Mouse (Mus musculus) MEL (cell line): Measurements from ENCODE around the gene Kctd13. TPM values are rescaled to one million over a fixed set of nuclear protein-coding genes. Genes with fewer than 3 reads are reported as not detected.

Experiments used
- DNase-seq: peaks from one replicate; pipeline ENCODE4 v3.0.0; 2011; ENCODE audit warnings: low read depth, low spot score
- H3K27ac ChIP-seq: 2 replicates; pipeline ENCODE4 v1.5.1; 2012; ENCODE audit warnings: low read depth, mild to moderate bottlenecking, control low read depth, low read length, moderate library complexity; ENCODE audit not compliant: control insufficient read depth
- H3K27me3 ChIP-seq, 2 experiments: fragments of 150-350 bp in 1 of 2; sonication (generic) in 1 of 2; 2 replicates each; pipeline ENCODE4 v1.6.1; 2012; ENCODE audit warnings: low read length in 2 of 2, mild to moderate bottlenecking in 2 of 2, improper control_type of control experiment in 1 of 2, moderate library complexity in 1 of 2; ENCODE audit not compliant: insufficient read depth in 2 of 2, control insufficient read depth in 1 of 2
- H3K36me3 ChIP-seq, 2 experiments: 2 replicates each; pipeline ENCODE4 v1.6.1; 2012 to 2014; ENCODE audit warnings: low read length in 2 of 2, improper control_type of control experiment in 1 of 2, inconsistent platforms in 1 of 2, mild to moderate bottlenecking in 1 of 2; ENCODE audit not compliant: insufficient read depth in 2 of 2, control insufficient read depth in 1 of 2
- H3K4me1 ChIP-seq, 2 experiments: fragments of 150-350 bp in 1 of 2; sonication (generic) in 1 of 2; 2 replicates each; pipeline ENCODE4 v1.6.1; 2012; ENCODE audit warnings: low read length in 2 of 2, improper control_type of control experiment in 1 of 2, mild to moderate bottlenecking in 1 of 2; ENCODE audit not compliant: insufficient read depth in 2 of 2, control insufficient read depth in 1 of 2
- H3K4me3 ChIP-seq, 2 experiments: fragments of 150-350 bp in 1 of 2; sonication (generic) in 1 of 2; 2 replicates each; pipeline ENCODE4 v1.5.1; 2012; ENCODE audit warnings: low read depth in 2 of 2, low read length in 2 of 2, mild to moderate bottlenecking in 2 of 2, moderate library complexity in 2 of 2, control low read depth in 1 of 2, improper control_type of control experiment in 1 of 2; ENCODE audit not compliant: control insufficient read depth in 1 of 2, insufficient read depth in 1 of 2
- H3K79me2 ChIP-seq: 2 replicates; pipeline ENCODE4 v1.6.1; 2012; ENCODE audit warnings: mild to moderate bottlenecking, low read length, moderate library complexity; ENCODE audit not compliant: control insufficient read depth, poor library complexity, insufficient read depth
- H3K9ac ChIP-seq: 2 replicates; pipeline ENCODE4 v1.6.1; 2012; ENCODE audit warnings: low read depth, mild to moderate bottlenecking, control low read depth, low read length, moderate library complexity; ENCODE audit not compliant: control insufficient read depth, poor library complexity, severe bottlenecking
- H3K9me3 ChIP-seq: fragments of 150-350 bp; sonication (generic); replicated peaks from 2 replicates; pipeline ENCODE4 v1.6.1; 2012; ENCODE audit warnings: mild to moderate bottlenecking, low read length, improper control_type of control experiment, moderate library complexity; ENCODE audit not compliant: insufficient read depth
- ELF1 ChIP-seq: IDR thresholded peaks from 2 replicates; pipeline ENCODE4 v1.6.1; 2014; ENCODE audit warnings: low read depth, mild to moderate bottlenecking, inconsistent platforms, low read length, improper control_type of control experiment, moderate library complexity
- GABPA ChIP-seq: IDR thresholded peaks from 2 replicates; pipeline ENCODE4 v1.6.1; 2012; ENCODE audit warnings: low read depth, mild to moderate bottlenecking, inconsistent platforms, low read length, improper control_type of control experiment, moderate library complexity
- GATA1 ChIP-seq: IDR thresholded peaks from 2 replicates; pipeline ENCODE4 v1.6.1; 2011; ENCODE audit warnings: low read depth, low read length, improper control_type of control experiment
- HCFC1 ChIP-seq: IDR thresholded peaks from 2 replicates; pipeline ENCODE4 v1.6.1; 2012; ENCODE audit warnings: low read depth, mild to moderate bottlenecking, inconsistent platforms, low read length, improper control_type of control experiment, moderate library complexity
- MEF2A ChIP-seq: IDR thresholded peaks from 2 replicates; pipeline ENCODE4 v1.6.1; 2014; ENCODE audit warnings: low read depth, mild to moderate bottlenecking, inconsistent platforms, low read length, improper control_type of control experiment; ENCODE audit not compliant: poor library complexity, insufficient replicate concordance, severe bottlenecking; ENCODE audit errors: extremely low read depth
- MXI1 ChIP-seq: IDR thresholded peaks from 2 replicates; pipeline ENCODE4 v1.6.1; 2011; ENCODE audit warnings: mild to moderate bottlenecking, low read depth, low read length, improper control_type of control experiment
- POLR2A ChIP-seq, 2 experiments: IDR thresholded peaks; 2 replicates each; pipeline ENCODE4 v1.6.1; 2011 to 2012; ENCODE audit warnings: low read length in 2 of 2, mild to moderate bottlenecking in 2 of 2, control low read depth in 1 of 2, improper control_type of control experiment in 1 of 2, low read depth in 1 of 2, moderate library complexity in 1 of 2; ENCODE audit not compliant: control insufficient read depth in 1 of 2, insufficient read depth in 1 of 2, poor library complexity in 1 of 2
- POLR2AphosphoS2 ChIP-seq: IDR thresholded peaks from 2 replicates; pipeline ENCODE4 v1.6.1; 2011; ENCODE audit warnings: low read length, improper control_type of control experiment
- RAD21 ChIP-seq: IDR thresholded peaks from 2 replicates; pipeline ENCODE4 v1.6.1; 2011; ENCODE audit warnings: mild to moderate bottlenecking, low read depth, low read length, improper control_type of control experiment
- SIN3A ChIP-seq: IDR thresholded peaks from 2 replicates; pipeline ENCODE4 v1.6.1; 2012; ENCODE audit warnings: low read length, improper control_type of control experiment, inconsistent platforms
- SMC3 ChIP-seq: IDR thresholded peaks from 2 replicates; pipeline ENCODE4 v1.6.1; 2011; ENCODE audit warnings: low read depth, low read length, improper control_type of control experiment
- TAL1 ChIP-seq: IDR thresholded peaks from 2 replicates; pipeline ENCODE4 v1.6.1; 2012; ENCODE audit warnings: mild to moderate bottlenecking, inconsistent platforms, low read length, moderate library complexity, mixed read lengths
- UBTF ChIP-seq: IDR thresholded peaks from 2 replicates; pipeline ENCODE4 v1.6.1; 2012; ENCODE audit warnings: low read depth, mild to moderate bottlenecking, inconsistent platforms, low read length, improper control_type of control experiment, moderate library complexity, borderline replicate concordance; ENCODE audit not compliant: insufficient read depth
- USF1 ChIP-seq: IDR thresholded peaks from 2 replicates; pipeline ENCODE4 v1.6.1; 2014; ENCODE audit warnings: low read depth, mild to moderate bottlenecking, inconsistent platforms, low read length, improper control_type of control experiment, moderate library complexity
- USF2 ChIP-seq, 2 experiments: IDR thresholded peaks; 2 replicates each; pipeline ENCODE4 v1.6.1; 2011 to 2012; ENCODE audit warnings: improper control_type of control experiment in 2 of 2, low read length in 2 of 2, borderline replicate concordance in 1 of 2, inconsistent platforms in 1 of 2, low read depth in 1 of 2, mild to moderate bottlenecking in 1 of 2; ENCODE audit not compliant: insufficient read depth in 1 of 2
- polyA plus RNA-seq, 2 experiments: library from polyadenylated mRNA; stranded (reverse) in 1 of 2; unstranded in 1 of 2; fragments of >175 nt in 1 of 2; fragments of >200 nt in 1 of 2; gene quantifications; 2 replicates each; pipeline versions ENCODE4 v1.2.1 to v1.2.4; 2012; ENCODE audit warnings: low replicate concordance in 2 of 2, low read depth in 1 of 2; ENCODE audit not compliant: insufficient read length in 2 of 2, insufficient read depth in 1 of 2, missing spikeins in 1 of 2
- total RNA-seq: library from RNA; depleted of rRNA; stranded (reverse); fragments of 300-350 nt; gene quantifications from 2 replicates; pipeline ENCODE4 v1.2.3, GENCODE M21; 2012

Kctd13 gene
- total and polyA plus RNA-seq, 3 experiments = 17.7 to 26.2 TPM; not detected in 1

GRCm38 (mm10) chr7:126981601-126982000 lies 52.9 kb downstream of the Kctd13 start:
- H3K4me3 ChIP-seq = no peak overlapping the region
- H3K4me1 ChIP-seq = peaks cover 0 to 17% of the 10 kb centered on the region in 2 experiments; a peak in 2 of 4 replicates
- peak; percentile 29 for DNase-seq
- no peak overlapping the region for H3K27ac ChIP-seq
- no peaks in the 10 kb centered on the region for H3K27me3 ChIP-seq
- TF ChIP-seq GABPA = no peak
- TF ChIP-seq SMC3 = no peak
- no peak for TF ChIP-seq HCFC1
- no peak for TF ChIP-seq RAD21
- no peak for TF ChIP-seq USF1
- no peak; a peak in 1 of 4 replicates for TF ChIP-seq POLR2A (IDR thresholded peaks at IDR 0.05; ENCODE audit: control insufficient read depth in 1 of 2, insufficient read depth in 1 of 2, low read depth in 1 of 2, low read length in 2 of 2, poor library complexity in 1 of 2)
- TF ChIP-seq POLR2AphosphoS2 = no peak
- TF ChIP-seq TAL1 = no peak
- no peak for TF ChIP-seq SIN3A
- TF ChIP-seq USF2 (IDR thresholded peaks at IDR 0.05; ENCODE audit: borderline replicate concordance in 1 of 2, insufficient read depth in 1 of 2, low read depth in 1 of 2, low read length in 2 of 2) = no peak
- no peak for TF ChIP-seq MEF2A
- no peak for TF ChIP-seq UBTF
- TF ChIP-seq ELF1 = no peak
- H3K9ac ChIP-seq = no peak overlapping the region
- peaks cover 0 to 12% of the 10 kb centered on the region in 2 experiments; a peak in 2 of 4 replicates for H3K36me3 ChIP-seq
- H3K9me3 ChIP-seq = no peaks in the 10 kb centered on the region
- H3K79me2 ChIP-seq = peaks cover 8% of the 10 kb centered on the region

GRCm38 (mm10) chr7:126982054-126982453 lies 53.4 kb downstream of the Kctd13 start:
- peaks cover 4% of the 10 kb centered on the region for H3K79me2 ChIP-seq
- peaks cover 0 to 15% of the 10 kb centered on the region in 2 experiments; a peak in 2 of 4 replicates for H3K4me1 ChIP-seq
- H3K9ac ChIP-seq = no peak overlapping the region
- no peak overlapping the region for H3K4me3 ChIP-seq
- no peak for TF ChIP-seq MXI1
- peak; percentile 71 for TF ChIP-seq GATA1
- peaks cover 0 to 10% of the 10 kb centered on the region in 2 experiments; a peak in 2 of 4 replicates for H3K36me3 ChIP-seq
- no peak overlapping the region for H3K27ac ChIP-seq
- no peak for DNase-seq
- no peaks in the 10 kb centered on the region for H3K27me3 ChIP-seq
- no peaks in the 10 kb centered on the region for H3K9me3 ChIP-seq
